Mouse (Mus musculus) limb, embryonic 11.5 days (tissue): ENCODE measurements around the gene Npcd. TPM values are rescaled to one million over a fixed set of nuclear protein-coding genes. Genes with fewer than 3 reads are reported as not detected.

Experiments
- ATAC-seq: fragments of 200-750 bp; cut with Nextera tagmentation; 2 replicates; pipeline ENCODE4 v1.8.0; 2017; ENCODE audit warnings: low read depth; ENCODE audit not compliant: insufficient number of reproducible peaks, low FRiP score, low TSS enrichment
- DNase-seq: peaks from one replicate; pipeline ENCODE4 v3.0.0-alpha.2; 2015; ENCODE audit warnings: low spot score
- H3K27ac ChIP-seq: fragments of 300-500 bp; sonication (generic); replicated peaks from 2 replicates; pipeline ENCODE4 v1.5.1; 2014; ENCODE audit warnings: low read depth, mild to moderate bottlenecking, low read length
- H3K27me3 ChIP-seq: fragments of 300-500 bp; sonication (generic); 2 replicates; pipeline ENCODE4 v1.6.1; 2014; ENCODE audit warnings: mild to moderate bottlenecking, low read length, mixed read lengths; ENCODE audit not compliant: control insufficient read depth, insufficient read depth
- H3K36me3 ChIP-seq: fragments of 300-500 bp; sonication (generic); 2 replicates; pipeline ENCODE4 v1.6.1; 2014; ENCODE audit warnings: mild to moderate bottlenecking, low read length, moderate library complexity, mixed read lengths; ENCODE audit not compliant: control insufficient read depth, insufficient read depth
- H3K4me1 ChIP-seq: fragments of 300-500 bp; sonication (generic); 2 replicates; pipeline ENCODE4 v1.6.1; 2014; ENCODE audit warnings: low read length, mixed read lengths; ENCODE audit not compliant: control insufficient read depth, insufficient read depth
- H3K4me2 ChIP-seq: fragments of 300-500 bp; sonication (generic); 2 replicates; pipeline ENCODE4 v1.6.1; 2014; ENCODE audit warnings: low read depth, mild to moderate bottlenecking, moderate library complexity; ENCODE audit not compliant: severe bottlenecking
- H3K4me3 ChIP-seq: fragments of 300-500 bp; sonication (generic); 2 replicates; pipeline ENCODE4 v1.5.1; 2014; ENCODE audit warnings: low read depth, low read length
- H3K9ac ChIP-seq: fragments of 300-500 bp; sonication (generic); 2 replicates; pipeline ENCODE4 v1.6.1; 2014; ENCODE audit warnings: mild to moderate bottlenecking, low read length
- H3K9me3 ChIP-seq: fragments of 300-500 bp; sonication (generic); 2 replicates; pipeline ENCODE4 v1.6.1; 2016; ENCODE audit warnings: low read length; ENCODE audit not compliant: control insufficient read depth
- WGBS: fragments of 180-500 bp; shearing (Covaris S2); extraction: QIAGEN DNeasy Blood & Tissue Kit; methylation state at CpG from one replicate; pipeline ENCODE4 v1.1.7; 2014; 5-methylcytosine and 5-hydroxymethylcytosine counted together
- polyA plus RNA-seq: library from polyadenylated mRNA; unstranded; fragments of >200 nt; fragmentation: Nextera tagmentation; extraction: Ambion mirVana; gene quantifications from 2 replicates; pipeline ENCODE4 v1.2.1, GENCODE M21; 2014

Npcd gene
- polyA plus RNA-seq, 1 experiment from 2014 or later = not detected

DNA sequence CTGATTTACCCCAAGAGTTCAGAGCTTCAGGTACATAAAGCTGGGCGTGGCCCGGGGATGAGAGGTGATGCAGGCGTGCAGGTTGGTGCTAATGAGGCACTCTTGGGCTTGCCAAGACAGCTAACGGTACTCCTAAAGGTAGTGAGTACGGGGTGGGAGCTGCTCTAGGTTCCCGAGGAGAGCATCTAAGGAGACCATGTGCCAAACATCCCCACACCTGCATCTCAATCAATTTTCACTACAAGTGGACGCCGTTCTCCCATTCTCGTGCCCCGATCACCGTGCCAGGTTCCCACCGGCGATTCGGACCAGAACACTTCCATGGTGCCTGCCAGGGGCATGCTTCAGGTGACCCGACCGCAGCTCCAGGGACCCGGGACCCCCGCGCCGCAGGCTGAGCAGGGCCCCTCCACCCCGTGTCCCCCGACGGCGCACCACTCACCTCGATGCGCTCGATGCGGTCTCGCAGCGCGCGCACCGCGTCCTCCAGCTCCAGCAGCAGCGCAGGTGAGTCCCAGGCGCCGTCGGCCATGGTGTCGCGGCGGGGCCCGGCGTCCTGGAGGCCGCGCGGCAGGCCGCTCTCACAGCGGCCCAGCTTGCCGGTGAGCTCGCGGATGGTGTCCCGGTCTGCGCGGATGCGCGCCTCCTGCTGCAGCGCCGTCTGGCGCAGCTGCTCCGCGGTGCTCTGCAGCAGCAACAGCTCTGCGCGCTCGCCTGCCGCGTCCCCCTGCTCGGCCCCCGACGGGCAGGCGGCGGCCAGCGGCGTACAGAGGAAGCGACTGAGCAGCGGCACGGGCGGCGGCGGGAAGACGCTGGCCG, 30.3 kb downstream of the Npcd start:
- no peak for DNase-seq
- 5% methylated on average over 79 of the region's 81 CpGs for WGBS
- H3K4me3 ChIP-seq = peak overlapping the region; percentile 44

DNA sequence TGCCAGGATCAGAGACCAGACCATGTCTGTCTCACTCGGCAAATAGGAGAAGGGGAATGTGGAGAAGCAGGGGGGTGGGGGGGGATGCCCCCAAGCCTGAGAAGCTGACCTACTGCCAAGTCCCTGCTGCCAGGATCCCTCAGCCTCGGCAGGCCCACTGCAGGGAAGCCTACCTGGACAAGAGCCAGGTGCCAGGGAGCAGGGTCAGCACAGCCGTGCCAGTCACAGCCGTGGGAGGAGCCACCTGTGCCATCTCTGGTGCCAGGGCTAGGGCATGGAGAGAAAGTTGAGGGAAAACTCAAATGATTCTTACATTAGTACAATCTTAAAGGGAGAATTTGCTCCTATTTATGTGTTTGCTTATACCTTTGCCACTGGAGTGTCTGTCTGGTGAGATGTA, 31.7 kb downstream of the Npcd start:
- H3K4me2 ChIP-seq = no peak overlapping the region
- no peak overlapping the region for H3K27ac ChIP-seq
- no peaks in the 10 kb centered on the region for H3K9me3 ChIP-seq
- DNase-seq (no peak), ATAC-seq (no peak)
- 62% methylated on average over 4 of the region's 4 CpGs for WGBS
- H3K4me3 ChIP-seq = no peak overlapping the region
- peaks cover 10% of the 10 kb centered on the region; the same call in 1 of the 2 replicates for H3K4me1 ChIP-seq
- no peaks in the 10 kb centered on the region for H3K36me3 ChIP-seq
- no peak overlapping the region for H3K9ac ChIP-seq
- H3K27me3 ChIP-seq = peaks cover 59% of the 10 kb centered on the region

More for the DNA sequence above, 30.3 kb downstream of the Npcd start:
- Histone ChIP-seq H3K36me3 (no peaks in the 10 kb centered on the region), H3K27ac (no peak overlapping the region), H3K4me2 (peak overlapping the region; percentile 95), H3K4me1 (peaks cover 10% of the 10 kb centered on the region; the same call in 1 of the 2 replicates), H3K27me3 (peaks cover 65% of the 10 kb centered on the region), H3K9me3 (no peaks in the 10 kb centered on the region), H3K9ac (peak overlapping the region; percentile 45; the same call in 1 of the 2 replicates)
- no peak for ATAC-seq

DNA sequence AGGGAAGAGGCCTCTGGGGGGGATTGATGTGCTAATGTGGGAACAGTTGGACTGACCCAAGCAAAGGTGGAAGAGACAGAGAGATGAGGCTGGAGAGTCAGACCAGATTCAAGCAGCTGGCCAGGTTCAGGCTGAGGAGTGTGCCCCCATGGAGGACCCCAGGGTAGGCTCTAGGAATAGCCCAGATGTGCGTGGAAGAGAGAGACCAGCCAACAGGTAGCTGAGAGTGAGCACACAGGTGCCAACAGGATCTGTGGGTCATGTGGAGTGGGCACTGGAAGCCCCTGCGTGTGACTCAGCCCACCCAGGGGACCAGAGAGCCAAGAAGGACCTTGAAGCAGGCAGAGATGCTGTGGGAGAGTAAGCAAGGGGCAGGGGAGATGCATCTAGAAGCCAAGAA, 32.4 kb downstream of the Npcd start:
- peaks cover 10% of the 10 kb centered on the region; the same call in 1 of the 2 replicates for H3K4me1 ChIP-seq
- DNase-seq (no peak), ATAC-seq (no peak)
- H3K27ac ChIP-seq = no peak overlapping the region
- H3K36me3 ChIP-seq = no peaks in the 10 kb centered on the region
- H3K9ac ChIP-seq = no peak overlapping the region
- 69% methylated on average over 2 of the region's 2 CpGs for WGBS
- H3K9me3 ChIP-seq = no peaks in the 10 kb centered on the region
- no peak overlapping the region for H3K4me2 ChIP-seq
- H3K4me3 ChIP-seq = no peak overlapping the region
- peaks cover 54% of the 10 kb centered on the region for H3K27me3 ChIP-seq

DNA sequence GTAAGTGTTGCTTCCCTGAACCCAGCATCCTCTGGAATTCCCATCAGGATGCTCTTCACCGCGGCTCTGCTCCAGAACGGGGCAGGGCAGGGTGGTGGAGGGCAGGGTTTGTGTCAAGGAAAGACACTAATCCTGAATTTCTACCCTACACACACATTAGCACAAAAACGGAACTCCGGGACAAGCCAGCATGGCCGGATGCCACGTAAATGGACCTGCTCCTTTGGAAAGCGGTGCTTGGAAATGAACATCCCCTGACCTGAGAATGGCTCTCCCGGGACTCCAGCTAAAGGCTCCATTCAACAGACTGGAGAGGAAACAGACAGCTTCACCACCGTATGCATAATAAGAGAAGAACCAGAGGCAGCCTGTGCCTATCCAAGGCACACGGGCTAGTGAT, 33.3 kb downstream of the Npcd start:
- H3K27ac ChIP-seq = no peak overlapping the region

DNA sequence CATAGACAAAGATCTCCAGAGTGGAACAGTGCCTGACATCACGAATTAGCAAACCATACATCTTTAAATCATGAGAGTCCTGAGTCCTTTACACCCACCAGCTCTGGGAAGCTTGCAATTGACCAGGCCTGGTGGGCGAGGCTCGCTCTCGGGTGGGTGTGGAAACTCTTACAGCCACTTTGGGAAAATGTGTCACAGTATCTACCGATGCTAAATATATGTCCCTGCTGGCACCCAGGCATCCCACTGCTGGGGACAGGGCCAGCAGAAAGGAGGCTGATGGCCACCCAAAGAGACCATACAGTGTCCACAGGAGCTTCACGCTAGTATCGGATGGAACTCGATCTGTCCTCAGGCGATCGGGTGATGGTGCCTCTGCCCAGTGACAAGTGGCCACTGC, 35.4 kb downstream of the Npcd start:
- no peak for DNase-seq
- no peak for ATAC-seq
- WGBS = 86% methylated on average over 10 of the region's 10 CpGs
- H3K27me3 ChIP-seq = peaks cover 25% of the 10 kb centered on the region
- peaks cover 1% of the 10 kb centered on the region; the same call in 1 of the 2 replicates for H3K4me1 ChIP-seq
- no peak overlapping the region for H3K4me3 ChIP-seq
- no peaks in the 10 kb centered on the region for H3K9me3 ChIP-seq
- no peak overlapping the region for H3K9ac ChIP-seq
- H3K4me2 ChIP-seq = no peak overlapping the region
- H3K36me3 ChIP-seq = no peaks in the 10 kb centered on the region
- no peak overlapping the region for H3K27ac ChIP-seq

More for the DNA sequence above, 33.3 kb downstream of the Npcd start:
- H3K4me1 ChIP-seq = peaks cover 10% of the 10 kb centered on the region; the same call in 1 of the 2 replicates
- no peaks in the 10 kb centered on the region for H3K9me3 ChIP-seq
- no peak overlapping the region for H3K9ac ChIP-seq
- ATAC-seq (no peak), DNase-seq (no peak)
- H3K4me3 ChIP-seq = no peak overlapping the region
- no peak overlapping the region for H3K4me2 ChIP-seq
- no peaks in the 10 kb centered on the region for H3K36me3 ChIP-seq
- 58% methylated on average over 11 of the region's 11 CpGs for WGBS
- H3K27me3 ChIP-seq = peaks cover 46% of the 10 kb centered on the region

DNA sequence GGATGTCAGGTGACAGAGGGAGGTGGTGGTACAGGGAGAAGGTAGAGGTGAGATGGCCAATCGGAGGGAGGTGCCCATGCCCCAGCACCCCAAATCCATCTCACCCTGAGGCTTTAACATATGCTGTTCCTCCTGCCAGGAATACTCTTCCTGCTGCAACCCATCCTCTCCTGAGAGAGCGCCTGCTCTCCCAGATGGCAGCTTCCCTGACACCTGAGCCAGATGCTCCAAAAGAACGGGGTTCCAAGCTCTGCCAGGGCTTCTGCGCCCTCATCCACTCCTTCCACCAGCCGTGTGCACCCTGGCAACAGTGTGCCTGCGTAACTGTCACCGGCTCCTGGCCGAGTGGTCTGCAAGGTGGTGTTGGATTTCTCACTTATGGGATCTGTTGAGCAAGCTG, 36.4 kb downstream of the Npcd start:
- H3K4me2 ChIP-seq = no peak overlapping the region
- H3K4me1 ChIP-seq = no peaks in the 10 kb centered on the region
- H3K27me3 ChIP-seq = peaks cover 16% of the 10 kb centered on the region
- H3K27ac ChIP-seq = no peak overlapping the region
- WGBS = 79% methylated on average over 8 of the region's 8 CpGs
- no peaks in the 10 kb centered on the region for H3K9me3 ChIP-seq
- no peak overlapping the region for H3K9ac ChIP-seq
- no peak overlapping the region for H3K4me3 ChIP-seq
- ATAC-seq (no peak), DNase-seq (no peak)
- no peaks in the 10 kb centered on the region for H3K36me3 ChIP-seq

DNA sequence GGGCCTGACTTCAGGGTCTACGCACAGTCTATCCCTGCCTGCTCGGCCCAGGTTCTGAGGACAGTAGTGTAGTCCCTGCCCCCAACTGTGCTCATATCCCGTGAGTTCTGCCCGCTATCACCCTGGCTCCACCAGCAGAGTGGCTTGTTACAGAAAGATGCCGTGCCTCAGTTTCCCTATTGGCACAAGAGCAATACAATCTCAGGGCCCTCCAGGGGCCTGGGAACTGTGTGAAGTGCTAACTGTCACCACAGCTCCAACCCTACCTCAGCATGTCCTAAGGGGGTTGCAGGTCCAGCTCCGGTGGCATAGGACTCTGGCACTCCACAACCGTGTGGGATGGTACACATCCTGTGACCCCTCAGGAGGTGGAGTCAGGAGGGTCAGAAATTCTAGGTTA, 36.9 kb downstream of the Npcd start:
- 88% methylated on average over 7 of the region's 7 CpGs for WGBS
- ATAC-seq (no peak), DNase-seq (no peak)
- Histone ChIP-seq H3K4me2 (no peak overlapping the region), H3K9me3 (no peaks in the 10 kb centered on the region), H3K9ac (no peak overlapping the region), H3K4me3 (no peak overlapping the region), H3K27ac (no peak overlapping the region), H3K27me3 (peaks cover 11% of the 10 kb centered on the region), H3K36me3 (no peaks in the 10 kb centered on the region), H3K4me1 (no peaks in the 10 kb centered on the region)

DNA sequence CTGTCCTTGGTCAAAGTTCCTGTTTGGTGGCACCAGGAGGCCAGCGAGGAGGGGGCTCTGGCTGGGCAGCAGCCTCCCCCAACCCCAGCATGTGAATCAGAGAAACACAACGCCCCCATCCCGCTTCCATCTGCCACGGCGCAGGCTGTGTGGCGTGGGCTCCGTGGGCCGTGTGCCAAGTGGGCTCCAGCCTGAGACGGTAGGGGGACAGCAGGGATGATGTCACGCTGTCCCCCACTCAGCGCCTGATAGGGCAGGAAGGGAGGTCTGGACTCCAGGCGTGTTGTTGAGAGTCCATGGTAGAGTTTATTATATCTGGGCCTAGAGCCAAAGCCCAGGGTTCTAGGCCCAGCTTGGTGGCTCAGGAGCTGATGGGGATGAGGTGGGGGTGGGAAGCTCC, 37.8 kb downstream of the Npcd start:
- DNase-seq (no peak), ATAC-seq (no peak)
- Histone ChIP-seq H3K9me3 (no peaks in the 10 kb centered on the region), H3K4me1 (no peaks in the 10 kb centered on the region), H3K4me2 (no peak overlapping the region), H3K36me3 (no peaks in the 10 kb centered on the region), H3K27me3 (peaks cover 4% of the 10 kb centered on the region; the same call in 1 of the 2 replicates), H3K27ac (no peak overlapping the region), H3K4me3 (no peak overlapping the region), H3K9ac (no peak overlapping the region)
- 85% methylated on average over 12 of the region's 12 CpGs for WGBS
